Mouse (Mus musculus) kidney, postnatal 0 days (tissue): ENCODE data around the gene Slc22a12. TPM values are rescaled to one million over a fixed set of nuclear protein-coding genes. Genes with fewer than 3 reads are reported as not detected.

Experiments used
- ATAC-seq: fragments of 200-750 bp; cut with Nextera tagmentation; replicated peaks from 2 replicates; pipeline ENCODE4 v1.8.0; 2017; ENCODE audit warnings: low read depth, moderate number of reproducible peaks, moderate TSS enrichment, moderate library complexity; ENCODE audit not compliant: low FRiP score
- DNase-seq: peaks from one replicate; pipeline ENCODE4 v3.0.0-alpha.2; 2016; ENCODE audit warnings: low spot score
- H3K27ac ChIP-seq: fragments of 300-500 bp; sonication (generic); 2 replicates; pipeline ENCODE4 v1.5.1; 2014; ENCODE audit warnings: mild to moderate bottlenecking
- H3K27me3 ChIP-seq: fragments of 300-500 bp; sonication (generic); 2 replicates; pipeline ENCODE4 v1.6.1; 2014; ENCODE audit warnings: low read length, mixed read lengths; ENCODE audit not compliant: insufficient read depth
- H3K36me3 ChIP-seq: fragments of 300-500 bp; sonication (generic); 2 replicates; pipeline ENCODE4 v1.6.1; 2014; ENCODE audit warnings: low read length, mixed read lengths; ENCODE audit not compliant: insufficient read depth
- H3K4me1 ChIP-seq: fragments of 300-500 bp; sonication (generic); replicated peaks from 2 replicates; pipeline ENCODE4 v1.6.1; 2014; ENCODE audit warnings: antibody characterized with exemption, low read length, mixed read lengths; ENCODE audit not compliant: insufficient read depth
- H3K4me2 ChIP-seq: fragments of 300-500 bp; sonication (generic); 2 replicates; pipeline ENCODE4 v1.6.1; 2014; ENCODE audit warnings: mild to moderate bottlenecking, low read length, moderate library complexity, mixed read lengths
- H3K4me3 ChIP-seq: fragments of 300-500 bp; sonication (generic); replicated peaks from 2 replicates; pipeline ENCODE4 v1.5.1; 2014; ENCODE audit warnings: low read depth, low read length
- H3K9ac ChIP-seq: fragments of 300-500 bp; sonication (generic); 2 replicates; pipeline ENCODE4 v1.6.1; 2014; ENCODE audit warnings: low read depth, low read length
- H3K9me3 ChIP-seq: fragments of 300-500 bp; sonication (generic); replicated peaks from 2 replicates; pipeline ENCODE4 v1.6.1; 2016; ENCODE audit warnings: low read length, inconsistent platforms, mixed read lengths
- CTCF ChIP-seq: IDR thresholded peaks from 2 replicates; pipeline ENCODE4 v1.5.1; 2016; ENCODE audit warnings: antibody characterized with exemption, low read depth, mild to moderate bottlenecking, moderate library complexity
- WGBS: fragments of 180-500 bp; shearing (Covaris S2); extraction: QIAGEN DNeasy Blood & Tissue Kit; methylation state at CpG from one replicate; pipeline ENCODE4 v1.1.7; 2014; 5-methylcytosine and 5-hydroxymethylcytosine counted together
- polyA plus RNA-seq: library from polyadenylated mRNA; unstranded; fragments of >200 nt; fragmentation: Nextera tagmentation; extraction: Ambion mirVana; gene quantifications from 2 replicates; pipeline ENCODE4 v1.2.1, GENCODE M21; 2015

Gene Slc22a12
- polyA plus RNA-seq, 1 experiment from 2014 or later, result 21.8 TPM

DNA sequence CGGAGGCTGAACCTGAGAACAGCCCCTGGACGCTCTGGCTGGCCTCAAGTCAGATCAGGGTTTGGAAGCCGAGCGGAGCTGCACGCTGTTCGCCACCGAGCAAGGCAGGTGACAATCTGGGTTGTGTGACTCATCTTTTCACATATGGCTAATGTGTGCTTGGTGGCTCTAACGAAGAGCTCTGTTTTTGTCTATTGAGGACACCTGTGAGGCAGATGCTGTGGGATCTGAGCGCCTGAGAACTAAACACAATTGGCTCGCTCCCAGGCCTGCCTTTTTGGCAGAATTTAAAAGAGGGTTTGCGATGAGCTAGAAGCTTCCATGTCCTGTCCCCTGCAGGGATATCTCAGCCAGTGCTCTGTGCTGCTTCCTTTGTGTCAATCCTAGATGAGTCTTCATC, 6.7 kb upstream of the Slc22a12 start:
- H3K36me3 ChIP-seq, result no peaks in the 10 kb centered on the region
- ATAC-seq (no peak), DNase-seq (no peak)
- no peak overlapping the region for H3K9ac ChIP-seq
- 76% methylated on average over 11 of the region's 11 CpGs for WGBS
- H3K4me3 ChIP-seq, result no peak overlapping the region
- H3K9me3 ChIP-seq, result no peaks in the 10 kb centered on the region
- 0 out of 2 replicates have a peak overlapping the region, but pooled peaks have one; percentile 82 for H3K27ac ChIP-seq
- H3K4me1 ChIP-seq, result no peaks in the 10 kb centered on the region
- no peak for TF ChIP-seq CTCF
- no peaks in the 10 kb centered on the region for H3K27me3 ChIP-seq
- H3K4me2 ChIP-seq, result no peak overlapping the region

DNA sequence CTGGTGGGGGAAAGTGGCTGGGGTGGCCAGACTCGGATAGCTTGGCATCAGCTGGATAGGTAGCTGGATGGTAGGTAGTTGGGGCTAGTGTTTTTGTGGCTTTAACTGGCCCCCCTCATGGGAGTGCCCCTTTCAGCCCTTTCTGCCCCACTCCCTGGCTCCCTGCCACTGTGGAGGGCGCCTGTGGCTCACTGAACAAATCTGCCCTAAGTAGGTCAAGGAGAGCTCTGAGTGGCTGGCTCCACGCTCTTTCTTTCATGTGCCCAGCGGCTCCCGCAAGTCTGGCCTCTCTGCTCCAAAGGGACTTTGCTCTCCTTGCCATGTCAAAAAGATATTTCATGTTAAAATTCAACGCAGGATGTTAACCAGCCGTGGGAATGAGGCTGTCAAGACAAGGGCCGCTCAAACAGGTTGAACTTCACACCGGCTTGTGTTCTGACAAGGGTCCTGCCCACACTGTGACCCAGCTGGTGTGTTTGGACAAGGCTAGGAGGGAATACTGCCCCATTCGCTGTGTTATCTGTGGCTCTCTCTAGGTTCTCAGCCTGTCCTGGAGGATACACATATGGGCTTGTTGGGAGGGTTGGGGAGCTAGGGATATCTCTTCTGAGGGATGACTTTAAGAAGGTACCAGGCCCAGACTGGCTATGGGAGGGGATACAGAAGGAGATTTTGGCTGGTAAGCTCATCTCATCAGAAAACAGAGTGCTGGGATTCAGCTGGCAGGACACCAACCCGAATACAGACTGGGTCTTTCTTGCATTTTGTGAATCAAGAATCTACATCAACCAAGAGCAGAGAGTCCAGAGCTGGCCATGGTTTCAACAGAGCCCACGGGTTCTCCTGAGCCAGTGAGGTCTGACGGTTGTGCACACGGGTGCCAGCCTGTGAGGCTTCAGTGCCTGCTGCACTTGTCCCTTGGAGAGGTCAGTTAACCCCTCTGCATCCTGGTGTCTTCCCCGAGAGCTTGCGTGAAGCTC, 5.9 kb upstream of the Slc22a12 start:
- H3K4me3 ChIP-seq, result no peak overlapping the region
- H3K9ac ChIP-seq, result no peak overlapping the region
- 57% methylated on average over 16 of the region's 16 CpGs for WGBS
- DNase-seq, result no peak
- H3K27ac ChIP-seq, result peak overlapping the region; percentile 82
- TF ChIP-seq CTCF, result no peak
- H3K9me3 ChIP-seq, result no peaks in the 10 kb centered on the region
- no peaks in the 10 kb centered on the region for H3K36me3 ChIP-seq
- no peaks in the 10 kb centered on the region for H3K27me3 ChIP-seq
- no peaks in the 10 kb centered on the region for H3K4me1 ChIP-seq
- ATAC-seq, result peak; percentile 65
- H3K4me2 ChIP-seq, result no peak overlapping the region

DNA sequence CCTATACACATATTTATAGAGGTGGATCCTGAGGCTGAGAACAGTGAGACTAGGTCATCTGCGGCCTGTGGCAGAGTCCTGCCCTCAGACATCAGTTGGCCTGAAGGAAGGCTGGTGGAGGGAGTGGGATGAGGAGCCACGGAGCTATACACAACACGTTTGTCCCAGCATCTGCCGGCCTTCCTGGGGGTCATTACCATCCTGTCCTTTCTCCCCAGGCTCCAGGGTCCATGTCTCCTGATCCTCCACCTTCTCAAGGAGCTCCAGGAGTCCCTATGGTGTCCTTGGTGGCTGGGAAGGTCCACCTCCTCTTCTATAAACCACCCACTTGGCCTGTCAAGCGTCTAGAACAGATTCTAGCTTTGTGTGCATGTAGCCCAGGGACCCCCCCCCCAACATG, 5.0 kb upstream of the Slc22a12 start:
- 81% methylated on average over 5 of the region's 5 CpGs for WGBS
- DNase-seq, result no peak
- H3K9ac ChIP-seq, result no peak overlapping the region
- TF ChIP-seq CTCF, result no peak
- ATAC-seq, result no peak
- H3K4me2 ChIP-seq, result no peak overlapping the region
- H3K36me3 ChIP-seq, result no peaks in the 10 kb centered on the region
- peak overlapping the region; percentile 82 for H3K27ac ChIP-seq
- H3K9me3 ChIP-seq, result no peaks in the 10 kb centered on the region
- H3K27me3 ChIP-seq, result no peaks in the 10 kb centered on the region
- no peak overlapping the region for H3K4me3 ChIP-seq
- no peaks in the 10 kb centered on the region for H3K4me1 ChIP-seq

DNA sequence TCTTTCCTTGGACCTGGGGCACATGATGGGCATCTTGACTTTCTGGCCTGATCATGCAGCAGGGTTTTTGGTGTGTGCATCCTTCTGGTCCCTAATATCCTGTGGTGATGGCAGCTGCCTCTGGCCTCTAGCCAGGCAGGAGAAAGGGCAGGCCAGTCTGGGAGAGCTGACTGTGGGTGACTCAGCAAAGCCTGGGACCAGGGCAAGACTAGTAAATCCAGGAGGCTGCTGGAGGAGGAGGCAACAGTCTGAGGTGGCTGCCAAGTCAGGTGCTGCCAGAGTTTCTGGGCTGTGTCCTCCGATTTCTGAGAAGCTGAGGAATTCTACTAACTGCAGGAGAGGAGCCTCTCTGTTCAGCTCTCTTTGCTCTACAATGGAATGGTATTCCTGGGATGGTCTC, 3.3 kb upstream of the Slc22a12 start:
- Histone ChIP-seq H3K4me2 (no peak overlapping the region), H3K4me1 (no peaks in the 10 kb centered on the region), H3K27me3 (no peaks in the 10 kb centered on the region), H3K27ac (no peak overlapping the region), H3K36me3 (no peaks in the 10 kb centered on the region), H3K4me3 (no peak overlapping the region), H3K9ac (no peak overlapping the region), H3K9me3 (no peaks in the 10 kb centered on the region)
- ATAC-seq (0 out of 2 replicates have a peak, but pooled peaks have one; percentile 17), DNase-seq (no peak)
- WGBS, result 67% methylated on average over 1 of the region's 1 CpGs
- no peak for TF ChIP-seq CTCF

DNA sequence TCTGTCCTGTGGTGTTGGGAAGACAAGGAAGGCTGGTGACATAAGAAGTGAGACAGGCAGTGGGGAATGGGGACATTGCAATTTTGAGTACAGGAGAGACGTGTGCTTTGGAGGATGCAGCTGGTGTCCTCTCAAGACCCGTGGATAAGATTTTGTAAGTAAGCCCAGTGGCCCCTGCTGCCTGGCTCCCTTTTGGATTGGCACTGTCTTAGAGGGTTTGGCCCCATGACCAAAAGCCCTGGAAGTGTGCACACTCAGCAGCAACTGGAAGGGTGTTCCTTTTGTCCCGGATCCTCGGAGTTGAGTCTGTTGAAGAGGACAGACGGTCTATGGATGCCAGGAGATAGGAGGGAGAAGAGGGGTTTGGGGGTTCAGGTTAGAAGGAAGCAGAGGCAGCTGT, 2.6 kb upstream of the Slc22a12 start:
- WGBS, result 88% methylated on average over 5 of the region's 5 CpGs

DNA sequence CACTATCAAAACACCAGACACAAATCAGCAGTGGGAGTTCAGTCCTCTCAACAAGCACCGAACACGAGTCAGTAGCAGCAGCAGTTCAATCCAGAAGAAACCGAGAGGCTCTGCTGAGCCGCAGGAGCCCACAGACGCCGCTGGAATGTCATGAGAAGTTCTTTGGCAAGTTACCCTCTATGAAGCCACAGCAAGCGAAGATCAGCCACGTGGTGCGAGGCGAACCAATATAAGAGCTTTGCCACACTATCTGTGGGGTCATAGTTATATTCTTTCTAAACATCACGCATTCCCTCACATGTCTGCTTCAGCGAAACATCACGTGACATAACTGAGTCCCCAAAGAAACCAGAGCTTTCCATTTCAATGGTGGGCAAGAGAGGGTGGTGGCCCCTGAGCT, 1.9 kb upstream of the Slc22a12 start:
- ATAC-seq, result no peak
- Histone ChIP-seq H3K36me3 (no peaks in the 10 kb centered on the region), H3K4me3 (no peak overlapping the region), H3K27ac (no peak overlapping the region), H3K9me3 (no peaks in the 10 kb centered on the region), H3K4me1 (no peaks in the 10 kb centered on the region), H3K4me2 (no peak overlapping the region), H3K27me3 (no peaks in the 10 kb centered on the region), H3K9ac (no peak overlapping the region)
- TF ChIP-seq CTCF, result no peak
- WGBS, result 92% methylated on average over 13 of the region's 13 CpGs
- DNase-seq, result no peak

More for the DNA sequence above, 2.6 kb upstream of the Slc22a12 start:
- no peak overlapping the region for H3K4me2 ChIP-seq
- H3K27me3 ChIP-seq, result no peaks in the 10 kb centered on the region
- H3K27ac ChIP-seq, result no peak overlapping the region
- DNase-seq, result no peak
- ATAC-seq, result no peak
- no peaks in the 10 kb centered on the region for H3K36me3 ChIP-seq
- TF ChIP-seq CTCF, result no peak
- no peak overlapping the region for H3K4me3 ChIP-seq
- H3K9ac ChIP-seq, result no peak overlapping the region
- H3K9me3 ChIP-seq, result no peaks in the 10 kb centered on the region
- no peaks in the 10 kb centered on the region for H3K4me1 ChIP-seq
